Mouse (Mus musculus) layer of hippocampus, postnatal 25 days (tissue): ENCODE results near the gene Trio. TPM values are rescaled to one million over a fixed set of nuclear protein-coding genes. Genes with fewer than 3 reads are reported as not detected.

Source experiments
- DNase-seq, 2 experiments: peaks; one replicate each; pipeline ENCODE4 v3.0.0; 2022; ENCODE audit warnings: mixed read lengths in 2 of 2, low spot score in 1 of 2; ENCODE audit errors: extremely low spot score in 1 of 2
- total RNA-seq, 2 experiments: library from RNA; stranded (reverse); gene quantifications; 2 replicates each; pipeline ENCODE4 v1.2.3; 2021

Trio gene
- total RNA-seq, 2 experiments from 2014 or later: 251 to 305 TPM

DNA sequence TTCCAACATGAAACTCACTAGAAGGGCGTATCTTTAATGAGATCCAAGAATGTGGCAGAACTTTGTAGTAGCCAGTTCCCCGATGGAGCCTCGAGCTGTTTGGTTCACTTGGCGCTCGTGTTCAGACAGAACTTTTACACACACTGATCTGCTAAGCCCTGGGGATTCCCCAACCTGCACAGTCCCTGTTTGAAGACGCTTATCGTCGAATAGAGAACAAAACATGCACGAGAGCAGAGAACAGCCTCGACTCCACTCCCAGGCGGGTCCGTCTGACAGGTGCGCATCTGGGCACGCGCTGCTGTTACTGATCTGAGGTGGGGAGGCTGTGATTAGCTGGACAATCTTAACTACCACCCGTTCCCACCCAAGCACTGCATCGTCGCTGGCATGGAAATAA lies 98.7 kb downstream of the Trio start:
- DNase-seq: no peak

DNA sequence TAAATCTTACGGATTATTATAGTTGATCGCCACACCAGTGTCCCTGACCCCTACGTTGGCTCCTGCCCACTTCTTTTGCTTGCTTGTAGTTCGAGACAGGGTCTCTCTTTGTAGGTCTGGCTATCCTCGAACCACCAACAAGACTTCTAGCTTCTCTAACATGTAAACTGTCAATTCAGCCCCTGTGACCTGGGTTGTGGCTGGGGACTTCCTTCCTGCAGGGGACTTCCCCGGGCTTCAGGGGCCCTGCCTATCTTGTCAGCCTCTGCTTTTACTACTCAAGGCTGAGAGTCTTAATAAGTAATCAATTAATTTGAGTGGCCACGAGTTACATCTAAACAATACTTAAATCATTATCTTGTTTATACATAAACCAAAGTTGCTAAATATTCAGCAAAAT lies 99.2 kb downstream of the Trio start:
- DNase-seq: no peak

DNA sequence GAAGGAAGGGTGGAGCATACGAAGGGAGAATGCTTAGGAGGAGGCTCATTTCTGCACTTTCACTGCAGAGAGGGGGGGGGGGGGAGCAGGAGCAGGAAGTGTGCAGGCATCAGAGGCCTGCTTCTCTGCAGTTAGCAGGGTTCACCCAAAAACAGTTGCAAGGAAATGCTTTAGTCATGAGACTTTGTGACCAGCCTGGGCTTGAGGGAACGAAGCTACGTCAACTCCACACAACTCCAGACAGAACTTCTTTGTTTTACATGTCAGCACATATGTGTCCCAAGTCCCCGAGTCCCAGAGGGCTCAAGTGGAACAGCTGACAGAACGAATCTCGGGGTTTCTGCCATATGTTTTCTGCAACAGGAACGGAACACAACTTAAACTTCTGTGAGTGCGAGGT lies 99.8 kb downstream of the Trio start:
- DNase-seq: no peak

GRCm38 (mm10) chr15:27925004-27925635 lies 100.5 kb downstream of the Trio start:
- DNase-seq: no peak

DNA sequence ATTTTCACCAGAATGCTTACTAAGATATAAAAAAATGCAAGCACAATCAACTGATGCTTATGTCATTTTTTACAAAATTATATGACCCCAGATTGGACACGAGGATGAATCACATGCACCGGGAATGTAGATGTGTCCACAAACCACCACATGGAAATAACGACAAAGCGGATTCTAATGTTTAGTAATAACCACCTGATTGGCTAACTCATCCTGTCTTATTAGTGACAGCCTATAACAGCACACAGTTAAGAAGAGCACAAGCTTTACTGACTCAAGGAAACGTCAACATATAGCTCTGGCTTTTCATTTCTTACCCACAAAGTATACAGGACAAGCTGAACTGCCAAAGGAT lies 101.7 kb downstream of the Trio start:
- no peak for DNase-seq

DNA sequence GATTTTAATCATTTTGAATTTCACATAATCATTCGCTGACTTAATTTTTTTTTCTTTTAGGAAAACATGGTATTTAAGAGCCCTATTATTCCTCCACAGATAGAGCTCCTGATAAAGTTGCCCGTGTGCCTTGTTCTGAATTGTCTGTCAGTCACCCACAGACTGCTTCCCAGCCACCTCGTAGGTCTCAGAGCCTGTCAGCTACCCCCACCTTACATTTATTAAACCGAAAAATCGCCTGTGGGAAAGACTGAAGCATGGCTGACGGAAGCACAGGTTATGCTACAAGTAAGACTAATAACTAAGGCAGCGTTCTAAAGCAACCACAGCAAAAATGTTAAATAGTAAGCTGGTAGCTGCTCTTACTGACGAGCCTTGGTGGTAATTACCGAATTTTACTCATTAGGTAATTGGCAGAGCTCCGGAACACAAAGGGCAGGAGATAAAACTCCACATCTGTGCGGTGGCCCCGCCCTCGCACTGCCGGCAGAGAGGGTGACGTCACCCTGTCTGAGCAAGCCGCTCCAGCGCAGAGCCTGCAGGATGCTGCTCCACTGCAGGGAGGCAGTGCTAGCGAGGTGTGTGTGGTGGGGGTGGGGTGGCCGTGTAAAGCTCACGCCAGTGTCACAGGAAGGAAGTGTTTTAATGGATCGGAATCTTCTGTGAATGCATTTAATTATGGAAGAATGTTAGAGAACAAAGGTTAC lies 102.2 kb downstream of the Trio start:
- DNase-seq: peak; percentile 46 to 49

- no peak for DNase-seq
Measured at GRCm38 (mm10) chr15:27920751-27921150, 104.9 kb downstream of the Trio start.

DNA sequence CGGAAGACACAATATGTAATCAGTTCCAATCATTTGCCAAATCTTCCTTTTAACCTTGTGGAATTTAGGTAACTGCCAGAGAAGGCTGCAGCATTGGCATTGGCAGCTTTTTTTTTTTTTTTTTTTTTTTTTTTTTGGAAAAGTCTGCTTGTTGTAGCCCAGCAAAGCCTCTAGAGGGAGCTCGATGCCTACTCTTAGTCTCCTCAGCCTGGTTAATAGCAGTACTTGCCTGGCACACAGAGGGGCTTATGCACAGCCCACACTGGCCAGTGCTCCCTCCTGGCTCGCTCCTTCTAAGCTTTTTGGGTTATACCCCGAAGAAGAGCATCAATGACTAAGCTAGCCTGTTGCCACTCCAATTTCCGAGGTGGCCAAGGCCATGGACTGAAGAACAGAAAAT lies 106.1 kb downstream of the Trio start:
- DNase-seq: peak in 1 of 2 experiments; percentile 51

GRCm38 (mm10) chr15:27918798-27919197 lies 106.8 kb downstream of the Trio start:
- DNase-seq: no peak

DNA sequence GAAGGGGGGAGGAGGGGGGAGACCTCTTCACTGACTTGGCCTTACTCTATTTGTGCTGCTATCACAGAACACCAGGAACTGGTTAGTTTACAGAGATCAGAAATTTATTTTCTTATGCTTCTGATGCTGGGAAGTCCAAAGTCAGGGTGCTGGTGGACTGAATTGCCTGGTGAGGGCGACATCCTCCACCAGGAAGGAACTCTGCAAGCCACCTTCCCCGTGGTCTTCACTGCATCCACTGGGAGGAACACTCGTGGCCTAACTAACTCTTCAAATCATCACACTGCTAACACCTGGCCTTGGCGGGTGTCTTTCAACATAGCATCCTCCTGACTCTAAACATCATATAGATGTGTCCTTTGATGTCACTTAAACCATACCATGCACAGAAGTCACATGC lies 109.4 kb downstream of the Trio start:
- no peak for DNase-seq

DNA sequence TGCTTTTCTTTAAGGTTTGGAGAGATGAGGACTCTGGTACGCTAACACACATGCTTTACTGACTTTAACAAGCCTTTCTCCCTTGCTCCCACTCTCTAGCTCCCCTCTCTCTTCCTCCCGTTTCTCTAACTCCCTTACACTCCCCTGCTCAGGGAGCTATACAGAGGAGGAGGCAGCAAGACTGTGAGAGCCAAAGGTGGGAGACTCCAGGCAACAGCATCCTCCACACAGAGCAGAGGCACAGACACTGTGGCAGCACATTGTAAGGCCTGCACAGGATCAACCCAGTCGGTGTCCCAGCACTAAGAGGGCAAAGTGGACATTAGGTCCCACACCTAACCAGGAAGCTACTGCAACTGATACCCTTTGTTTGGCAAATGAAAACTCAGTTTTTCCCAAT lies 112.6 kb downstream of the Trio start:
- DNase-seq: no peak

DNA sequence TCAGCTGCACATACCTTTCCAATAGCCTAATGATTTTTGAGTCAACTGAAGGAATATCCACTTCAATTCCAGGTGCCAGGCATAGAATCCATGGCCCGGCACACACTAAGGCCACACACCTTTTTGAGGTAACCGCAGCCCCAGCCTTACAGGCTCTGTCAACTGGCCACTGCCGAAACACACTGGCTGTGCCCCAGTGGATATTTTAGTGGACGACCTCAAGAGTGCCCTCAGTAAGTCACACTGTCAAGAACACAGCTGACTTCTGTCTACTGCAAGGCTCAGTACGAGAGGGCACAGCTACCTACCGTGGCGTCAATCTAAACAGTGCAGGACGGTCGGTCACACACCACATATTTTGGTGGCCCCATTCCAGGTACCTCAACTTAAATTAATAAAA lies 114.5 kb downstream of the Trio start:
- no peak for DNase-seq

DNA sequence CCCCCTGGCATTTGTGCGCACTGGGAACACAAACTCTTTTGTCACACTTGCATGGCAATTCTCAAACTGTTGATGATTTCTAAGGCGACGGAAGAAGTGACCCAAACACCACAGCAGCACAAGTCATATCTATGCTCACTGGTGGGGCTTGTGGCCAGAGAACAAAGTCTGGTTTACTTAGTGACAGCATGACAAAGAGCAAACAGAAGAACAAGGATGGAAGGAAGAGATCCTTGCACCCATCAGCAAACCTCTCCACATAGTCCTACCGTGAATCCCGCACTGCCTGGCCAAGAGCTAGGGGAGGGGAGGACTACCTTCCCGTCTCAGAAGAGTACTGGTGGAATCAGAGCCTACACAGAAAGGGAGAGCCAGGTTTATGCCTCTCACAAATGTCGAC lies 115.5 kb downstream of the Trio start:
- no peak for DNase-seq

DNA sequence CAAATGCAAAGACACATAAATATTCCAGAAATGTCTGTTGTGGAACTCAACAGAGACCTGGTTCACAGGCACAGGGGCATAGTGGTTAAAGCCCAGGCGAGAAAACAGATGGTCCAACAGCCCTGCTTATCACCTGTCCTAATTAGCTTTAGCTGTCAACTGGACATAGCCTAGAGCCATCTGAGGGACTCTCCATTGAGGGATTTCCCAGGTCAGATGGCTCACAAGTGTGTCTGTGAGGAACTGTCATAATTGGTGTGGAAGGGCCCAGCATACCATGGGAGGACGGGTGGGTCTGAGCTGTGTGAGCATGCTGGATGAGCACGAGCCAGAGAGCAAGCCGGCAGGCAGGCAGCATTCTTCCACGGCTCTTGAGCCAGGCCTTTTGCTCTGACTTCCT lies 118.0 kb downstream of the Trio start:
- DNase-seq: no peak

DNA sequence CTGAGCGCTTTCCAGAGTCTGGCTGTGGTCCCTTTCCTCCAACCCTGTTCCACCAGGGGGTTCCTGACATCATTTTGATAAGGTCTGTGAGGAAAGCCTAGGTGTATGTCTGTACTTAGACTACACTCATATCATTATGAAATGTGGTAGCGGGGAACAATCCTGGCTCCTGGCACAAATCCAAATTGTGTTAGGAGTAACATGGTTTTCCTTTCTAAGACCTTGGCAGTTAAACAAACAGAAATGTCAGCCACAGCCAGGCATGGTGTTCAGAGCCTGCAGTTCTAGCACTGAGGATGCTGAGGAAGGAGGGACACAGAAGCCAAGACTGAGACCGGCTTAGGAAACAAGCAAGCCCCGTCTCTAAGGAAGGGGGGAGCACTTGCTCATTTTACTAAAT lies 119.2 kb downstream of the Trio start:
- no peak for DNase-seq

GRCm38 (mm10) chr15:27905341-27905740 lies 120.3 kb downstream of the Trio start:
- peak in 1 of 2 experiments; percentile 83 for DNase-seq

DNA sequence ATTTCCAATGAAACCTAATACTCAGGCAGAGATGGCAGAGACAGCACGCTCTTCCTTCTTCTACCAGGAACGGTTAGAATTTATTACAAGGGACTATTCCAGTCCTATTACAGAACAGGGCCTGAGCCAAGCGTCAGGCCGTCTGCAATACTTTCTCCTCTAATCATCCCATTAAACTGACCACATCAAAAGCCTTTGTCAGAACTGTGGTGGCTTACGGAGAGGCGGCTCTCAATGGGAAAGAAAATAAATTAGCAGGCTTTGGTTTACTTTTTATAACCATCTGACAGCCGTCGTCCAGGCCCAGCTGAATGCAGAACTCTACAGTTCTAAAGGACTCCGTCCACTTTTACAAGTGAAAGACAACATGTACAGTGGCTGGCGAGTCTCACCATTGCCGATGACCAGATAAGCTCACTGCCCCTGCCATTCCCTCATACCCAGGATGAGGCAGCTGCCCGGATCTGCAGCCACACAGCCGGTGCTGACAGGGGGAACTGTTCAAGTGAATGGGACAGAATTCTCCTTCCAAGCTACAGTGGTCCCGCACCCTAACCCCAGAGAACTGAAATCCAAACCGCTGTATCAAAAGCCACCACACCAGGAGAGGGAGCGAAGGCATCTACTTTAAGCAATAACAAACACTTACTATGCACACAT lies 121.2 kb downstream of the Trio start:
- no peak for DNase-seq

DNA sequence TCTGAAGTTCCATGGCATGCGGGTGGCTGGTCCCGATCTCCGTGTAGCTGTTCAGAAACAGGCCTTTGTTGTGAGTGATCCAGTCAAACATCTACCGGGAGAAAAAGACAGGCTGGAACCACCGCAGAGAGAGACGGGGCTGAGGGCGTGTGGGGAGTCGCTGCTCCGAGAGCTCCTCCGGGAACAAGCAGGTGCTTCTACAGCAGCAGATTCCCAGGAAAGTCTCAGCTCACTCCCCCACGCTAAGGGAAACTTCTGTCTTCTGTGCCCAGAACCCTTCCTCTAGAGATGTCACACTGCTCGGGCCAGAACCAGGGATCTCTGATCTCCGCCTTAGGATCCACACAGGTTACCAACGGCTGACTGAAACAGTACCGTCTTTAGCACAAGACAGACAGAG lies 124.4 kb downstream of the Trio start:
- DNase-seq: no peak

DNA sequence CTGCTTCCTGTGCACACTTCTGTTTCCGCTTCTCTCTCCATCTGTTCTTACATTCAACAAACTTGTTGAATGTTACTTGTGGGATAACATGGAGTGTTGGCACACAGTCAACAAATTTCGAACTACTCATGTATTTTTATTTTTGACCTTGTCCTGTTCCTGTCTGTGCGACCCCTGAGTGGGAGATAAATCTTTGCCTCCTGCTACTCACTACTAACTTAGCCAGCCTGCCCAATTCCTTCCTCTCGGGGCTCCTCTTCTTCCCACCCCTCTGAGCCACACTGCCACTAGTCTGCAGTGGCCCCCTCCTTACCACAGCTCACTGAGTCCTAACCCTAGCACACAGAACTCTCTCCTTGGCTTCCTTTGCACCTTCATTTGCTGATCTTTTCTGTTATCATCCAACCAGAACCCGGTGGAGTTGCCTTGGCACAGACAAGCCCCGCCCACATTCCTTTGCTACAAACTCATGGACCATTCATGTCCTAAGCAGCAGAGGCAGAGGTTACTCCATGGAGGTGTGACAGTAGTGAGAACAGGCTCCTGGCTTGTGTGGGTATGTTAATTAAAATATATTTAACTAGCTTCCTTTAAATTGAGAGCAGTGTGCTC lies 126.7 kb downstream of the Trio start:
- no peak for DNase-seq

DNA sequence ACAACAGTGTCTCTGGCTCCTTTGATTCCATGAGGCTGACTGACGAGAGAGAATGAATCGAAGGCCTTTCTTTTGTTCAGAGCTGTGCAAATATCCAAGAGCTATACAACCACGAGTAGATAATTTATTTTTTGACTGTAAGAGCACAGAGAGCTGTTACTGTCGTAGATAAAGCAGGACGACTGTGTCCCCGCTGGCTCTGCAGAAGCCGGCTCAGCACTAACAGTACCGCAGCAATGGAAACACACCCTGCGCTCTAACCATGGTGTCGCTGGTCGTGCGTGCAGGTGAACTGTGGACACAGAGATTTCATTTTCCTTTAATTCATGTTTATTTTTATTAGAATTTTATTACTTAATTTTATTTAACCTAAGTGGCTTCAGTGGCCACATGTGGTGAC lies 131.5 kb downstream of the Trio start:
- DNase-seq: no peak

DNA sequence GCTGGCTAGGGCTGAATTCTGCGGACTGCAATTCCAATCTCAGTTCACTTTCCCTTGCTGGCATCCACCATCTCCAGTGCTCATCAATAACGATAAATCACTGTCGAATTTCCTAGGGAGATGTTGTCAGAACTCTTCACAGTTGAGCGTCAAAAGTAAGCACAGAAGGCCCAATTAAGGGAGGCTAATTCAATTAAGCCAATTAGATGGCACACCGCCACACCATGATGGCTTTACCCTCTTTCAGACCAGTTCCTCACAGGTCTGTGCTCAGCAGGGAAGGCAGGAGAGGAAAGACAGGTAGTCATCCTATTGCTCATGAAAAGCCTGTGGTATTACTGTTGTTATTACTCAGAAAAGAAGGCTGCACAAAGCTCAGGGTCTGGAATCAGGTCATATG lies 133.6 kb downstream of the Trio start:
- no peak for DNase-seq

GRCm38 (mm10) chr15:27890666-27891065 lies 135.0 kb downstream of the Trio start:
- no peak for DNase-seq
